Mouse (Mus musculus) megakaryocyte, embryonic 14.5 days (primary cell): ENCODE results near the gene Ddx41.

Source experiments
- FLI1 ChIP-seq: IDR thresholded peaks from 2 replicates; pipeline ENCODE4 v1.6.1; 2012; ENCODE audit warnings: low read length, inconsistent platforms, mixed read lengths
- GATA1 ChIP-seq: IDR thresholded peaks from 3 replicates; pipeline ENCODE4 v1.6.1; 2012; ENCODE audit warnings: mixed read lengths, low read length, inconsistent platforms, borderline replicate concordance

DNA sequence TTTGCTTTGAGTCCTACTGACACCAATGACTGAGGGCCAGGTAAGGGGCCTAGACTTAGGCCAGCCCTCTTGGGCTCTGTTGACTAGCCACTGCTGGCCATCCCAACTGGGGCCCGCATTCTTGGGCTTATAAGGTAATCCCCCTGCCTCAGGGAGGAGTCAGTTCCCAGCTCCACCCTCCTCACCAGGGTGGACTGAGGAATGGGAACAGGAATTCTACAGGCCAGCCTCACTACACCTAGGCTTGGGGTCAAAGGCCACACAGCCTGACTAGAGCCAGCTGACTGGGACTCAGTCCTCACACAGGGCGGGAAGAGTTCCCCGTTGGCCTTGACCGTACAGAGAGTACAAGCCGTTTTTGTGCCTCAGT, 25.0 kb downstream of the Ddx41 start:
- TF ChIP-seq GATA1 (no peak), FLI1 (no peak)
